Comparison of ENCODE assay signal across 8 mouse cellular contexts in genomic region chr11:117082353-117082934, GRCm38 (mm10). TPM values are rescaled to one million over a fixed set of nuclear protein-coding genes. Genes with fewer than 3 reads are reported as not detected.
DNase-seq lines count a peak whose midpoint lies in the region; ATAC-seq and TF ChIP-seq lines count a peak whose summit lies in the region.
"Had no signal": no experiment of that assay in that cellular context is flagged by ENCODE, and none has a peak within 500 bp of the region (broad histone marks: within the 10 kb centered on the region; RNA-seq: fewer than 3 reads in every experiment).

No protein-coding gene starts in this region.

- H3K36me3 ChIP-seq in embryonic facial prominence, embryonic 14.5 days (ENCODE audit: control insufficient read depth, insufficient read depth, low read length) = peaks cover 36% of the 10 kb centered on the region
- H3K36me3 ChIP-seq in intestine, embryonic 16.5 days (ENCODE audit: control insufficient read depth, insufficient read depth, low read length) = no peaks in the 10 kb centered on the region; the same call in 1 of the 2 replicates
- H3K36me3 ChIP-seq in myocyte (ENCODE audit: control insufficient read depth, insufficient read depth) = peaks cover 27% of the 10 kb centered on the region

- peaks cover 23% of the 10 kb centered on the region for H3K79me2 ChIP-seq in myocyte (ENCODE audit: control insufficient read depth, insufficient read depth)

- no peaks in the 10 kb centered on the region for H3K27me3 ChIP-seq in embryonic facial prominence, embryonic 14.5 days (replicated peaks; ENCODE audit: control insufficient read depth, insufficient read depth, low read length)
- H3K27me3 ChIP-seq in intestine, embryonic 16.5 days (replicated peaks; ENCODE audit: control insufficient read depth, insufficient read depth, low read length) = no peaks in the 10 kb centered on the region
- H3K27me3 ChIP-seq in myocyte (ENCODE audit: control insufficient read depth, insufficient read depth, insufficient read length) = no peaks in the 10 kb centered on the region
- H3K27me3 ChIP-seq: liver, embryonic 15.5 days had no signal

- no peak overlapping the region for H3K4me3 ChIP-seq in embryonic facial prominence, embryonic 14.5 days (ENCODE audit: low read depth, low read length)
- H3K4me3 ChIP-seq in intestine, embryonic 16.5 days (ENCODE audit: low read length) = no peak overlapping the region
- H3K4me3 ChIP-seq in myocyte = no peak overlapping the region
- H3K4me3 ChIP-seq: liver, embryonic 15.5 days had no signal

- no peak for ATAC-seq in embryonic facial prominence, embryonic 14.5 days (ENCODE audit: low read depth)
- no peak for ATAC-seq in intestine, embryonic 16.5 days

- peak overlapping the region; percentile 78; the same call in 1 of the 2 replicates for H3K27ac ChIP-seq in embryonic facial prominence, embryonic 14.5 days (replicated peaks; ENCODE audit: low read depth, low read length)
- H3K27ac ChIP-seq in intestine, embryonic 16.5 days (ENCODE audit: low read length) = peak overlapping the region; percentile 53; the same call in 1 of the 2 replicates

- H3K4me2 ChIP-seq in embryonic facial prominence, embryonic 14.5 days (ENCODE audit: low read depth, low read length) = no peak overlapping the region
- no peak overlapping the region for H3K4me2 ChIP-seq in intestine, embryonic 16.5 days (ENCODE audit: low read depth, low read length)
- H3K4me2 ChIP-seq in myocyte (ENCODE audit: low read depth) = peak overlapping the region; percentile 25
- H3K4me2 ChIP-seq: liver, embryonic 15.5 days had no signal

- TF ChIP-seq POLR2A in myocyte (IDR thresholded peaks at IDR 0.05; ENCODE audit: insufficient read length, low read depth) = no peak

- DNase-seq in lung, adult 18-20 months = peak; percentile 25 to 31
- no peak for DNase-seq in lung, postnatal 4 days
- DNase-seq in embryonic facial prominence, embryonic 14.5 days (ENCODE audit: low spot score) = no peak
- no peak for DNase-seq in cerebellum, adult 11-12 months
- no peak for DNase-seq in layer of hippocampus, postnatal 25 days (ENCODE audit: extremely low spot score in 1 of 2, low spot score in 1 of 2)

- no peaks in the 10 kb centered on the region for H3K9me3 ChIP-seq in embryonic facial prominence, embryonic 14.5 days (ENCODE audit: control insufficient read depth, low read length)
- H3K9me3 ChIP-seq in intestine, embryonic 16.5 days (ENCODE audit: control insufficient read depth, low read length) = no peaks in the 10 kb centered on the region
- H3K9me3 ChIP-seq: liver, embryonic 15.5 days had no signal

- H3ac ChIP-seq in myocyte (ENCODE audit: control insufficient read depth, insufficient read length) = no peak overlapping the region

- WGBS in embryonic facial prominence, embryonic 14.5 days = 60% methylated on average over 11 of the region's 11 CpGs
- 66% methylated on average over 11 of the region's 11 CpGs for WGBS in intestine, embryonic 16.5 days

- H3K9ac ChIP-seq in embryonic facial prominence, embryonic 14.5 days (ENCODE audit: low read depth, low read length) = no peak overlapping the region
- H3K9ac ChIP-seq in intestine, embryonic 16.5 days (ENCODE audit: low read depth, low read length) = peak overlapping the region; percentile 41
- H3K9ac ChIP-seq: liver, embryonic 15.5 days had no signal

- H3K4me1 ChIP-seq in embryonic facial prominence, embryonic 14.5 days (ENCODE audit: control insufficient read depth, insufficient read depth, low read length) = peaks cover 15% of the 10 kb centered on the region
- H3K4me1 ChIP-seq in intestine, embryonic 16.5 days (ENCODE audit: control insufficient read depth, insufficient read depth, low read length) = peaks cover 29% of the 10 kb centered on the region

TF ChIP-seq in myocyte, 11 proteins besides CTCF, POLR2A, EP300 and RAD21:
- TF ChIP-seq MYOD1 (IDR thresholded peaks at IDR 0.05; ENCODE audit: control insufficient read depth in 1 of 3, insufficient read length in 2 of 3, low read depth in 2 of 3) (no peak), CEBPB (IDR thresholded peaks at IDR 0.05; ENCODE audit: insufficient read depth, poor library complexity, severe bottlenecking) (no peak), POLR2AphosphoS2 (IDR thresholded peaks at IDR 0.05; ENCODE audit: insufficient read length, low read depth) (no peak), TCF3 (IDR thresholded peaks at IDR 0.05; ENCODE audit: insufficient read length, low read depth) (no peak), SRF (IDR thresholded peaks at IDR 0.05; ENCODE audit: control insufficient read depth, insufficient read length, low read depth) (no peak), USF1 (IDR thresholded peaks at IDR 0.05; ENCODE audit: low read depth) (no peak), REST (IDR thresholded peaks at IDR 0.05; ENCODE audit: insufficient read depth, insufficient read length) (no peak), MAX (IDR thresholded peaks at IDR 0.05; ENCODE audit: low read depth) (no peak), MYOG (IDR thresholded peaks at IDR 0.05; ENCODE audit: control insufficient read depth in 1 of 3, insufficient read depth in 1 of 3, insufficient read length in 2 of 3, low read depth in 2 of 3) (no peak), E2F4 (IDR thresholded peaks at IDR 0.05; ENCODE audit: insufficient read depth) (no peak), TCF12 (IDR thresholded peaks at IDR 0.05; ENCODE audit: insufficient read depth, poor library complexity, severe bottlenecking) (no peak)

RNA-seq across cellular contexts. Expression of gene Sec14l1, which starts 32.5 kb away (rescaled TPM):
- polyA plus RNA-seq in embryonic facial prominence, embryonic 14.5 days (2014; fragmentation: Nextera tagmentation; extraction: Ambion mirVana) = 43.8 and 45.4 TPM in 2 replicates
- polyA plus RNA-seq in intestine, embryonic 16.5 days (2015; fragmentation: Nextera tagmentation; extraction: Ambion mirVana) = 28.5 and 29.5 TPM in 2 replicates
- 84.8 TPM for polyA plus RNA-seq in myocyte (2012; fragmentation: generic; extraction: Trizol)
- 100 to 1,000 TPM; 216 to 234 TPM for total RNA-seq in layer of hippocampus, postnatal 25 days (2021)

Comparison
In these comparisons a context has a peak if more than half of its experiments do, and no peak if none do; other contexts are left out.
1. DNase-seq: peak in lung, adult 18-20 months (2 of 2); none in lung, postnatal 4 days (0 of 2), embryonic facial prominence, embryonic 14.5 days (single experiment), cerebellum, adult 11-12 months (single experiment) and layer of hippocampus, postnatal 25 days (0 of 2).